Mouse (Mus musculus) stomach, embryonic 14.5 days (tissue): ENCODE data around the gene Stap2. TPM values are rescaled to one million over a fixed set of nuclear protein-coding genes. Genes with fewer than 3 reads are reported as not detected.
A peak's percentile ranks its signal among the peaks of the same experiment; 100 is the strongest.

Experiments
- ATAC-seq: fragments of 200-750 bp; cut with Nextera tagmentation; 2 replicates; pipeline ENCODE4 v1.8.0; 2017; ENCODE audit warnings: low read depth, moderate TSS enrichment; ENCODE audit not compliant: insufficient number of reproducible peaks, insufficient read depth, low FRiP score
- H3K27ac ChIP-seq: fragments of 300-500 bp; sonication (generic); 2 replicates; pipeline ENCODE4 v1.5.1; 2014; ENCODE audit warnings: mild to moderate bottlenecking, low read length, moderate library complexity, mixed read lengths
- H3K27me3 ChIP-seq: fragments of 300-500 bp; sonication (generic); 2 replicates; pipeline ENCODE4 v1.6.1; 2014; ENCODE audit warnings: low read length, control low read depth, mixed read lengths; ENCODE audit not compliant: control insufficient read depth, insufficient read depth
- H3K36me3 ChIP-seq: fragments of 300-500 bp; sonication (generic); 2 replicates; pipeline ENCODE4 v1.6.1; 2014; ENCODE audit warnings: mild to moderate bottlenecking, control low read depth, low read length, moderate library complexity, mixed read lengths; ENCODE audit not compliant: control insufficient read depth, insufficient read depth
- H3K4me1 ChIP-seq: fragments of 300-500 bp; sonication (generic); 2 replicates; pipeline ENCODE4 v1.6.1; 2014; ENCODE audit warnings: low read length, control low read depth, mixed read lengths; ENCODE audit not compliant: control insufficient read depth, insufficient read depth
- H3K4me2 ChIP-seq: fragments of 300-500 bp; sonication (generic); replicated peaks from 2 replicates; pipeline ENCODE4 v1.6.1; 2014; ENCODE audit warnings: low read depth, low read length, control low read depth
- H3K4me3 ChIP-seq: fragments of 300-500 bp; sonication (generic); 2 replicates; pipeline ENCODE4 v1.5.1; 2014; ENCODE audit warnings: low read depth, low read length, control low read depth
- H3K9ac ChIP-seq: fragments of 300-500 bp; sonication (generic); replicated peaks from 2 replicates; pipeline ENCODE4 v1.6.1; 2014; ENCODE audit warnings: low read depth, mild to moderate bottlenecking, control low read depth, low read length, moderate library complexity, mixed read lengths
- H3K9me3 ChIP-seq: fragments of 300-500 bp; sonication (generic); 2 replicates; pipeline ENCODE4 v1.6.1; 2016; ENCODE audit warnings: low read depth, low read length, control low read depth; ENCODE audit not compliant: control insufficient read depth
- WGBS: fragments of 180-500 bp; shearing (Covaris S2); extraction: QIAGEN DNeasy Blood & Tissue Kit; methylation state at CpG from one replicate; pipeline ENCODE4 v1.1.7; 2014; 5-methylcytosine and 5-hydroxymethylcytosine counted together
- polyA plus RNA-seq: library from polyadenylated mRNA; unstranded; fragments of >200 nt; fragmentation: Nextera tagmentation; extraction: Ambion mirVana; gene quantifications from 2 replicates; pipeline ENCODE4 v1.2.1, GENCODE M21; 2014

The Stap2 gene
- polyA plus RNA-seq, 1 experiment from 2014 or later: 19.7 TPM

- Histone ChIP-seq H3K4me3 (peak overlapping the region; percentile 36), H3K36me3 (peaks cover 5% of the 10 kb centered on the region; the same call in 1 of the 2 replicates), H3K27ac (no peak overlapping the region), H3K9me3 (no peaks in the 10 kb centered on the region), H3K9ac (no peak overlapping the region), H3K4me2 (peak overlapping the region; percentile 54), H3K4me1 (peaks cover 9% of the 10 kb centered on the region; the same call in 1 of the 2 replicates), H3K27me3 (no peaks in the 10 kb centered on the region; the same call in 1 of the 2 replicates)
- ATAC-seq: no peak
- 34% methylated on average over 6 of the region's 6 CpGs for WGBS
These were observed 48.8 kb downstream of the Stap2 start for GRCm38 (mm10) chr17:55956591-55956990.

- no peak overlapping the region for H3K27ac ChIP-seq
- no peaks in the 10 kb centered on the region for H3K9me3 ChIP-seq
- peaks cover 2% of the 10 kb centered on the region; the same call in 1 of the 2 replicates for H3K36me3 ChIP-seq
- peak overlapping the region; percentile 36 for H3K4me3 ChIP-seq
- ATAC-seq: peak; percentile 21; the same call in 1 of the 2 replicates
- 2% methylated on average over 26 of the region's 26 CpGs for WGBS
- peak overlapping the region; percentile 54 for H3K4me2 ChIP-seq
- H3K27me3 ChIP-seq: no peaks in the 10 kb centered on the region; the same call in 1 of the 2 replicates
- no peak overlapping the region for H3K9ac ChIP-seq
- H3K4me1 ChIP-seq: peaks cover 9% of the 10 kb centered on the region; the same call in 1 of the 2 replicates
These were observed 49.3 kb downstream of the Stap2 start for GRCm38 (mm10) chr17:55956129-55956528.

DNA sequence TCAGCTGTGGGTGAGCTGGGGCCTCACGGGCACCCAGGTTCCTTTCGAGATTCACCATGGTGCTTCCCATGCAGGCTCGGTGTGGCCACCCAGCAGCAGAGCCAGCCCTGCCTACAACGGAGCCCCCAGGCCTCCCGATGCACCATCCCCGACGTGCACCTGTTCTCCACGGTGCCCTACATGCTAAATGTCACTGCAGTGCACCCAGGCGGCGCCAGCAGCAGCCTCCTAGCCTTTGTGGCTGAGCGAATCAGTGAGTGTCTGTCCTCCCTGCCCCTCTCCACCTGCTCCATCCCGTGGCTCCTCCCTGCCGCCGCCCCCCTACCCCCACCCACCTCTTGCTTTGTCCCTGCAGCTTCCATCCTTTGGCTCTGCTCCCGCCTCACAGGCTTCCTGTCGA lies 51.2 kb downstream of the Stap2 start:
- Histone ChIP-seq H3K36me3 (no peaks in the 10 kb centered on the region), H3K27ac (no peak overlapping the region), H3K4me1 (peaks cover 9% of the 10 kb centered on the region; the same call in 1 of the 2 replicates), H3K9ac (no peak overlapping the region), H3K9me3 (no peaks in the 10 kb centered on the region), H3K4me3 (no peak overlapping the region), H3K27me3 (no peaks in the 10 kb centered on the region; the same call in 1 of the 2 replicates), H3K4me2 (no peak overlapping the region)
- no peak for ATAC-seq
- 34% methylated on average over 16 of the region's 16 CpGs for WGBS

GRCm38 (mm10) chr17:55953751-55954150 lies 51.6 kb downstream of the Stap2 start:
- H3K9ac ChIP-seq: no peak overlapping the region
- ATAC-seq: no peak
- H3K4me3 ChIP-seq: no peak overlapping the region
- 79% methylated on average over 6 of the region's 6 CpGs for WGBS
- H3K4me1 ChIP-seq: peaks cover 9% of the 10 kb centered on the region; the same call in 1 of the 2 replicates
- H3K27me3 ChIP-seq: no peaks in the 10 kb centered on the region; the same call in 1 of the 2 replicates
- H3K9me3 ChIP-seq: no peaks in the 10 kb centered on the region
- H3K27ac ChIP-seq: no peak overlapping the region
- H3K4me2 ChIP-seq: no peak overlapping the region
- no peaks in the 10 kb centered on the region for H3K36me3 ChIP-seq

DNA sequence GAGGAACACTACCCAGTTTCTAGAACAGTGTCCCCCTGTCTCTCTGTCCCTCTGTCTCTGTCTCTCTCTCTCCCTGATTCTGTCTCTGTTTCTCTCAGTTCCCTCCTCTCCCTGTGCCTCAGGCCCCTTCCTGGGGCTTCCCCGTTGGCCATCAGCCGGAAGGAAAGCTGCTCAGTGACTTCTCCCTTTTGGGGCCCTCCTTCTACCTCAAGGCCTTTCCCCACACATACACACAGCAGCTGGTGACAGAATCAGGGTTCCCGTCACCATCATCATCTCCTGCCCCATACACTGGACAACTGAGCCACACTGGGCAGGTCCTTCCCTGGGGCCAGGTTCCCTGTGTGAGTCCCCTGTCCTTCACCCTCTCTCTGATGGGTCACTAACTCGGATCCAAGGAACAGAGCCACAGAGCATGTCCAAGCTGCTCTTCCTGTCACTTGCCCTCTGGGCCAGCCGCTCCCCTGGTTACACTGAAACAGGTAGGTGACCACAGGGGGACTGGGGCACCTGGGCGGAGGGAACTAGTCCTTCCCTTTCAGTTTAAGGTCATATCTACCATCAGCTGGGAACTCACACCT lies 52.8 kb downstream of the Stap2 start, which contains the start of gene Ebi3:
Ebi3 (plus strand) TSS at position 194 of the 581 bp plus-strand sequence.
- H3K36me3 ChIP-seq: no peaks in the 10 kb centered on the region
- H3K27me3 ChIP-seq: no peaks in the 10 kb centered on the region; the same call in 1 of the 2 replicates
- no peaks in the 10 kb centered on the region for H3K9me3 ChIP-seq
- no peak within 1 kb of the TSS for H3K4me3 ChIP-seq
- 0 out of 2 replicates have a peak, but pooled peaks cover 2% of the 10 kb centered on the region for H3K4me1 ChIP-seq
- no peak within 1 kb of the TSS for H3K4me2 ChIP-seq
- 73% methylated on average over 6 of the region's 6 CpGs for WGBS
- H3K9ac ChIP-seq: no peak within 1 kb of the TSS
- no peak for ATAC-seq
- H3K27ac ChIP-seq: no peak within 1 kb of the TSS

DNA sequence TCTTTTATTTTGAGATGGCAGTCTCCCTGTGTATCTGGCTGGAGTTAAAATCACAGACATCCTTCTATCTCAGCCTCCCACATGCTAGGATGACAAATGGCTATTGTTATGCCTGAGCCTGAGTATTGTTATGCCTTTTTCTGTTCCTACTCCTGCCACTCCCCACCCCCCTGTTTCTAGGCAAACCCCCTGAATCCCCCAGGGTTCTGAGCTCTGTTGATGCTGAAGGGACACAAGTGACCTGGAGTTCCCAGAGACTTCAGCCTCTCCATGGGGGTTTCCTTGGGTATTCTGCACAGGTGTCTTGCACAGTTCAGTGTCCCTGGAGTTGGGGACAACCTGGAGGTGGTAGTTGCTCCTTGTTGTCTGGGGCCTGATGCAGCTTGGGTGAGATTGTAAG lies 53.3 kb downstream of the Stap2 start:
- Histone ChIP-seq H3K9me3 (no peaks in the 10 kb centered on the region), H3K27ac (no peak overlapping the region), H3K27me3 (no peaks in the 10 kb centered on the region; the same call in 1 of the 2 replicates), H3K9ac (no peak overlapping the region), H3K4me2 (no peak overlapping the region), H3K4me1 (0 out of 2 replicates have a peak, but pooled peaks cover 2% of the 10 kb centered on the region), H3K4me3 (no peak overlapping the region), H3K36me3 (no peaks in the 10 kb centered on the region)
- no peak for ATAC-seq

DNA sequence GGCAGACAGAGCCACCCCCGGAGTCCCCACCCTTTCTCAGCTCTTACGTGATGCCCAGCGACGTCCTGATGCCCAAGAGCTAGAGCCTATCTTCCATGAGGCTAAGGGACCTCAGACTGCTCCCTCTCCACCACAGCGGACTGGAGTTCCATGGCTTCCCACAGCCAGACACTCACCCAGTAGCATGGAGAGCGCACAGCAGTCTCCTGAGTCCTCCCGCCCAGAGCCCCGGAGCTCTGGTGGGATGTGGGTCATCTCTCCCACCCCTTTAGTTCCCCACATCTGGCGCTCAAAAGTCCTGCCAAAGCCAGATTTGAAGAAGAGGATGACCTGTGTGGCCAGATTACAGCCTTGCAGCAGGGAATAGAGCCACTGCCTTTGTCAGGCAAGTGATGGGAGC lies 54.8 kb downstream of the Stap2 start:
- WGBS: 73% methylated on average over 9 of the region's 9 CpGs
- H3K27me3 ChIP-seq: no peaks in the 10 kb centered on the region; the same call in 1 of the 2 replicates
- H3K9me3 ChIP-seq: no peaks in the 10 kb centered on the region
- no peak overlapping the region for H3K27ac ChIP-seq
- H3K4me3 ChIP-seq: no peak overlapping the region
- H3K4me1 ChIP-seq: no peaks in the 10 kb centered on the region
- H3K36me3 ChIP-seq: no peaks in the 10 kb centered on the region
- H3K9ac ChIP-seq: no peak overlapping the region
- no peak overlapping the region for H3K4me2 ChIP-seq
- no peak for ATAC-seq

DNA sequence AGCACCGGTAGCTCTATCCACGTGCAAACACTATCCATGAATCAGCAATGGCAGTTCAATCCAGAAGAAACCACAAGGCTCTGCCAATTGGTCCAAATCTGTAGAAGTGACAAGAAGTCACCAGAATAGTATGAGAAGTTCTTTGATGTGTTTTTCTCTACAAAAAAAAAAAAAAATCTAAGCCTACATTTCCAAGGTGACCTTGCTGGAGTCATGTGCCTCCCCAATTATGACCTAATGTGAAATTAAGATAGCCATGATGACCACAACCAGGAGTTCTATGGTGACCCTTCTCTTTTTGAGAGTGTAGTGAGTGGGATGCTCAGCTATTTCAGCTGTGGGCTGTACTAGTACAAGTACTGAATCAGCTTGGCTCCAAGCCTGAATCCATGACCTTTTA lies 56.0 kb downstream of the Stap2 start, which contains the start of gene Zfp119b:
Zfp119b (minus strand) TSS at position 101 of the 400 bp plus-strand sequence.
- no peak within 1 kb of the TSS for H3K4me2 ChIP-seq
- no peaks in the 10 kb centered on the region for H3K36me3 ChIP-seq
- no peak within 1 kb of the TSS for H3K4me3 ChIP-seq
- H3K4me1 ChIP-seq: no peaks in the 10 kb centered on the region
- WGBS: 86% methylated on average over 2 of the region's 2 CpGs
- H3K27me3 ChIP-seq: no peaks in the 10 kb centered on the region; the same call in 1 of the 2 replicates
- no peaks in the 10 kb centered on the region for H3K9me3 ChIP-seq
- H3K27ac ChIP-seq: no peak within 1 kb of the TSS
- no peak for ATAC-seq
- no peak within 1 kb of the TSS for H3K9ac ChIP-seq
